Mouse (Mus musculus): ENCODE data around the gene Slit3.

The Slit3 gene

DNA sequence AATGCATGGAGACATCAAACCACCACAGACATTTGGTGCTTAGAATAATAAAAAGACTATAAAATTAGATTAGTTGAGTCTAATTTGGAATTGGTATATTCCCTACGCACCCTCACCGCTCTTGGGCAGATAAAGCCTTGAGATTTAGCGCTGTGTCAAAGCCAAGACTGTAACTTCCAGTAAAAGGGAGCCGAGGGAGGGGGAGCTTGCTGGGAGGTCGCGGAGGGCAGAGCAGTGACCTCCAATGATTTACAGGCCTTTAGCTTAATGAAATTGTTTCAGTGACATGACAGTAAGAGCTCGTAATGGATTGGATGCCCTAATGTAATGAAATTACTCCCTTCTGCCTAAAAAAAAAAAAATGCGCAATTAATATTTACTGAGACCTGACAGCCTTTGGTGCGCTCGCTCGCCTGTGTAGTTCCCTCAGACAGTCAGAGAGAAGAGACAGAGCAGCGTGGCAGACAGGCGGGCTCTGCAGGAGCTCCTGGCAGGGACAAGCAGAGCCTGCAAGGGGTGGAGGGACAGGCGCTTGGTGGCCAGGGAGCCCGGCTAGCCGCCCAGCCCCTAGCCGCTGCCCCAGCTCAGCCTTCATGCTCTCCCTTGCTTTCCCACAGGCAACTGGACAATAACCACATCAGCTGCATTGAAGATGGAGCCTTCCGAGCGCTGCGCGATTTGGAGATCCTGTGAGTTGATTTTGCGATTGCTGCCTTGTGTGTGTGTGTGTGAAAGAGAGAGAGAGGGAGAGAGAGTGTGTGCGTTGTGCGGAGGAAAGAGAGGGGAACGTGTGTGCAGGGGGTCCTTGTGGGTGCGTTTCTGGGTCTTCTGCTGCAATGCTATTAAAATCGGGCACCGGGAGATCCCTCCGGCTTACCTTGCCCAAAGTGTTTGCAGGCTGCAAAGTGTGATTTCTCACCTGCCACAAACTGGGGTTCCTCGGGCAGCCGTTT is 423.4 kb downstream of the Slit3 start:
- no peak for DNase-seq

DNA sequence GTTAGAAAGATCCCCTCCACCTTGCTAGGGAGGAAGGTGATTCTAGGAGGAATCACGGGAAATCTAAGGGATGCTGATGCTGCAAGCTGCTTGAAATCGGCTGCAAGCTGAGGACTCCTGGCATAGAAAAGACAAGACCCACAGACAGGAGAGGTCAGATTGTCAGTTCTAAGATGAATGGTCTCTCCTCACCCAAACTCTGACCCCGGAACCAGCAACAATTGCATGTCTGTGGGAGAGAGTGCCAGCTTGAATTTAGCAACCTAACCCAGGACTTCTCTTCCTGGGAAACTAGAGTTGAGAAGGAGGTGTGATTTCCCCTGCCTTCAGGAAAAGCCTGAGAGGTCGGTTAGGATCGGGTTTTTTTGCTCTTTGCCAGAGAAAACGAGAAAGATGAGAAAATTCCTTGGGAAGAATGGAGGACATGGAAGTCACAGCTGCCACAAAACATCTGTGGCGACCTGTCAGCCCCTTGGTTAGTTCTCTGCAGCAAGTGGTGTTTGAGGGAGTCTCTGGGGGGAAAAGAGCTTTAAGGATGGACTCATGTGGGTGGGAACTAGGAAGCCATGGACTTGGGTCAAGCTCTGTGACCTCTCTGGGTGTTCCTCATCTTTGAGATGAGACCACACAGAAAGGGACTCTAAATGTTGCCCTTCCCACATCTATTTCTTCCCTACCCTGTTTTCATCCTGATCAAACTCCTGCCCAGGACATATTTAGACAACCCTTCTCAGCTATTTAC is 425.2 kb downstream of the Slit3 start:
- DNase-seq, result peak; percentile 33

DNA sequence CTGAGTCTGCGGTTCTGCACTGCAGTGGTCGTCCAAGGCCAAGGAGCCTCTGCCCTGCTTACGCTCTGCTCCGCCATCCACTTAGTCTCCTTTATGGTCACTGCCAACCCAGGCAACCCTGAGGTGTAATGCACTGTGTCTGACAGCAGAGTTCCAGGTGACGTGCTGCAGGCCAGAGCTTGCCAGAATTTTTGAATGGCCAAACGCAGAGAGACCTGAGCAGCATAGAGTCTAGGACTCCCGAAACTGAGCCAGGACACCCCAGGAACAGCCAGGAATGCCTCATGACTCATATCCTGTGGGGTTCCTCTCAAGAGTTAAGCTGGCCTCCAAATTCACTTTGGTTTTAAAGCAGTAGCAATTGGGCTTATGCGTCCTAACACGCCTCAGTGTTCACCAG is 429.0 kb downstream of the Slit3 start:
- DNase-seq, result peak; percentile 82

DNA sequence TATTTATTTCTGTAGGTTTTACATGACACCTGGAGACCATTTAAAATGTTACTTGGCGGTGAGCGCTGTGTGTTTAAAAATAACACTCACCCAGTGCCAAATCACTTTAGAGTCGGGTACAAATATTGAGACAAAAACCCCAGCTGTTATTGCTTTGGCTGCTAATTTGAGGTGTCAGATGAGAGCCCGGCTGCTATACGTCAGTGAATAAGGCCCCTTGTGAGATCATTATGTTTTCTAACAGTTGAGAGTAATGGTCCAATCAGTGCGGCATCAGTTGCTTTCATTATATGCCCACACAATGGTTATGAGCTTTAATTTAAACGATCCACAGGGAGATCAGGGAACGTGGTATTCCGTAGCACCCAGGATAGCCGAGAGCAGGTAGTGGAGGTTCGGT is 435.2 kb downstream of the Slit3 start:
- peak; percentile 67 for DNase-seq

DNA sequence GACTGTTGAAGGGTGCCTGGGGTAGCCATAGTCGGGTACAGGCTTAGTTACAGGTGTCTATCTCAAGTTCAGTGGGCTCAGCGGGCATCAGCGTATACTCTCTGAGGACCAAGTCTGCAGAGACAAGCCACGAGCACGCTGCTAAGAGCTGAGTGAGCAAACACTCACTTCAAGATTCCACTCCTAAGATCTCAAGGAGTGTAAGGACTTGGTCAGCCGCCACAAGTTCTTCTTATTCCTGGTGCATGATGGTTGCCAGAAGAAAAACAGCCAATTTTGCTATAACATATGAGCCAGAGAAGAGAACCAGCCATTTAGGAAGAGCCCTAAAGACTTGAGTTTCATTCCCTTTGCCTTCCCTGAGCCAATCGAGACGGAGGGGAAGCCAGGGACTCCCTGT is 436.5 kb downstream of the Slit3 start:
- peak; percentile 73 for DNase-seq

DNA sequence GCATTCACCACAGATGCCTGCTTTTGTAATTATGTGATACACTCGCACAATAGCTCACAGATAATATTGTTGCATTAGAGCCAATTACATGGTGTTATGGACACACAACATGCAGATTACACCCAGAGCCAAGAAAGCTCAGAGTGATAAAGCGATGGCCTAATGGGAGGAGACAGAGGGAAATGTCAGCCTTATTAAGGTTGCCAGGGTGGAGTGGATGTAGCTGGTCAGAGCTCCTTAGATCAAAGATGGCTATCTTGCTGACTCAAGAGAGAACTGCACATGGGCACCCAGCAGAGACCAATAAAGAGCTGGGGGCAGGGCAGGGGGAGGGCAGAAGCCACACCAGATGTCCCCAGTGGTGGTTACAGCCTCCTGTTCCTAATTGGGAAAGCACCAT is 437.3 kb downstream of the Slit3 start:
- peak; percentile 72 for DNase-seq

DNA sequence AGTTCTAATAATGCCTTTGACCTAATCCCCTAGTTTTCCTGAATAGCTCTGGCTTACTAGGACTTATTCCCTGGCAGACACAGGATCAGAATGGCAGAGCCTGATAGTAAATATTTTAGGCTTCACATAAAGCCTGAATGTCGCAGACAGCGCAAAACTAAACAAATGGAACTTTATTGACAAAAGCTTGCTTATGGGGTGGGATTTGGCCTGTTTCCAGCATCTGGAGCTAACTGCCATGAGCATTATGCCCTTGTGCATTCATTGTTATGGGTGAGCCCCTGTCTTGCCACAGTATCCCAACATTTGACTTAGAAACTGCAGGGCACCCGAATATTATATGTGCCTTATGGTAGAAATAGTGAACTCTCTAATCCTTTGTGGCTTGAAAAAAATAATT is 438.4 kb downstream of the Slit3 start:
- no peak for DNase-seq

DNA sequence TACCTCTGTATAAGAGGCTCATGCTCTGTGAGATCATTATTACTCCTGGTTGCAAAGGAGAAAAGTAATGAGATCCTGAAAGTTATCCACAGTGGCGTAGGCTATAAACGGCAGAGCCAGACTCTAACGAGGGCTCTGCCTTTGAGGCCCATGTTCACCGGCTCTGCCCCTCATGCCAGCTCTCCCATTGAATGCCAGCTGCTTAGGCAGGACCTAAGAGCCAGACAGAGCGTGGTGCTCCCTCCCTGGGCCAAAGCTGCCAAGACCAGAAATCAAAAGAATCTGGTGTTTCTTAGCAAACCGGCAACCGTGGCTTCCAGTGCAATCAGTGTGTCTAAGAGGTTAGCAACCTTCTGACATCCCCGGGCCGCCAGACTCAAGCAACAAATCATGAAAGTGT is 440.7 kb downstream of the Slit3 start:
- DNase-seq, result peak; percentile 82

DNA sequence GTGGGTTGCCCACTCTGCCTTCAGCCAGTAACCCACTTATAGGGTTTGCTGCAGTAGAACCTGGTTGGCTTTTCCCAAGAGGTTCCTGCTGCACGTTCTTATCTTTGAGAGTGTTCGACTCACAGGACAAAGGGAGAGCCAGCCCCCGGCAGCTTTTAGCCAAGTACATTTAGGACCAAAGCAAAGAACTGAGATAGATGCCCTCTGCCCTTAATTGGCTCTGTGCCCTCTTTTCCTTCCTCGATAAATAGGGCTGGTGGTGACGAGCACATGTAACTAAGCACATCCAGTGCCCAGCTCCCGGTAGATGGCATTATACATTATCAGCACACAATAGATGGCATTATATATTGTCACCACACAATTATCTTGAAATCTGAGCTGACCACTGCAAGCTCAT is 444.3 kb downstream of the Slit3 start:
- DNase-seq, result peak; percentile 93

DNA sequence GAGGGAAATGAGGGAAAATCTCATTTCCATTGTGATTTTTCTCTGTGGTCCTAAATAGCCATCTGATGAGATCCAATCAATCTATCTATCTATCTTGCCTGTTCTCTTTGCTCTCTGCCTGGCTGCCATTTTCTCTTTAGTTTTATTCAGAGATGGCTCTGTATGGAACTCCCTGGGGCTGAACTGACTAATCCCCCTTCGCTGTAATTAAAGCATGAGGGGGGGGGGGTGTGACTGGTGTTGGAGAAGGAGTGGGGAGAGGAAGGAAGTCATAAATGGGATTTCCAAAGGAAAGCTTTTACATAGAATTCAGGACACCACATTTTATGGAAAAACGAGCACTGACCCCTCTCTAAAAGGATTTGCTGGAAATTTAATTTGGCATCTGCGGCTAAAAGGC is 445.7 kb downstream of the Slit3 start:
- no peak for DNase-seq

DNA sequence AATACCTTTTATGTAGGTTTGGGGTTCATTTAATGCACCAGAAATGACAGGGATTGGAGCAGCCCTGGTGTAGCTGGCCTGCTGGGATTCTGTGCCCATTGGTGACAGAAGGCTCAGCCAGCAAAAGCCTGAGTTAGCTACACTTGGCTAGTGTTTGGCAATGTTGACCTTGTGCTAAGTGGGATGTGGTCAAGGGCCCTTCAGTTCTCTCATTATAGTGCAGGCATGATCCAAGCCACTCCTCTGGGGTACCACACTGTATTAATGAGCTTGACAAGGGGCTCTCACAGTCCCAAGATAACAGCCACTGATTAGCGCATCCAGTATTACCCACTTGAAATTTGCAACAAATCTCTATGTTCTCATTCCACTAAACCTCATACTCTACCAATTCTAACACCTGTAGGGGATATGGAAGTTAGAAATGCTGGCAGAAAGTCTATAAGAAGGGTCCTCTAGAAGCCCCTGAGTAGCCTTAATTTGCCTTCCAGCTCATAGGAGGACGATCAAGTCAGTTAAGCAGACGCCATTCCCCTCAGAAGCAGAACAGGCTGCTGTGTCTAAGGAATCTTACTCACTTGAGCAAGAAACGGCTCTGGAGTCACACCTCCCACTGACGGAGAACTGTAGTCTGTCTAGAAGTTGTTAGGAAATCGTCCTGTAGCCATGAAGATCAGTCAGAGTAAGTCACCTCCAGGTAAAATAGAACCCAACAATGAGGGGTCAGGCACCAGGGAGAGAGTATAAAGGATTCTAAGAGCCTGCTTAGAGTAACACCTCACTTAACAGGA is 448.3 kb downstream of the Slit3 start:
- no peak for DNase-seq

DNA sequence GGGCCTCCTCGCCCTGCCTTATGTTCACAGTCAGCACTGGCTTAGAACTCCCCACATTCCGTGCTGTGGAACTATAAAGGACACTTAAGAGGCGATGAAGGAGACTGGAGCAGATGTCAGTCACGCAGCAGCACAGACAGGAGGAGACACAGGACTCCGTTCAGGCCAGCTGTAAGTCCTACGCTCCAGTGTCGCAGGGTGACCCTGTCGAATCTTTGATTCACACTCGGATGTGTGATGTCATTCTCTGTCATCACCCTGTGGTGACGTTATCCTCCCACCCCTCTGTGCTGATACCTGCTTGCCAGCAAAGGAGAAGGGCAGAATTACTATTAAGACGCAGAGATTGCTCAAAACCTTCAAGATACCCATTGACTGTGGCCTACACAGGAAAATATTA is 448.9 kb downstream of the Slit3 start:
- peak; percentile 60 for DNase-seq

DNA sequence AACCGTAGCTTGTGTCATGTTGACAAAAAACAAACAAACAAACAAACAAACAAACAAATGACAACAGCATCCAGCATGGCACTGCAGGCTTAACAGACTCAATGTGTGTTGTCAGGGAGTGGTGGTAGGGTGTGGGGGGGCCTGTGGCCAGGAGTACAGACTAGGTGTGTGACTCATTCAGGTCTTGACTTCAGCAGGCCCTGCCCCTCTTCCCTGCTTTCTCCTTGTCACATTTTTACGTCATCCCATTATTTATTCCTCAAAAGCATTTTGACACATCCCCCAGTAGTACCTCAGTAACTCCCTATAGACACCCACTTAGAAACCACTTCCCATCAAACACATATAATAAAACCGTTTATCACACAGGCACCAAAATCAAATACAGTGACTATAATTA is 450.9 kb downstream of the Slit3 start:
- DNase-seq, result no peak

DNA sequence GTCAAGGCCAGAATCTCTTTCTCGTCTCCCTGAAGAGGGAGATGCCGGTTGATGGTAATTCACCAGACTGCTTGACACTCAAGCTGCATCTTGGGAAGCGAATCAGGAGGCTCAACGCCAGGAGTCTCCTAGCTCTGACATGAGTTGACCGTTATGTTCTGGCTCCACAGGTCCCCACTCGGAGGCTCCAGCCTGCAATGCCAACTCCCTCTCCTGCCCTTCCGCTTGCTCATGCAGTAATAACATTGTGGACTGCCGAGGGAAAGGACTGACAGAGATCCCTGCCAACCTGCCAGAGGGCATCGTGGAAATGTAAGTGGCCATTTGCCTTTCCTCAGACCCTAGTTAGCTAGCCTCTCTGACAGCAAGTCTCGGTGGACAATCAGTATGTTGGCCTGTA is 457.8 kb downstream of the Slit3 start:
- no peak for DNase-seq

DNA sequence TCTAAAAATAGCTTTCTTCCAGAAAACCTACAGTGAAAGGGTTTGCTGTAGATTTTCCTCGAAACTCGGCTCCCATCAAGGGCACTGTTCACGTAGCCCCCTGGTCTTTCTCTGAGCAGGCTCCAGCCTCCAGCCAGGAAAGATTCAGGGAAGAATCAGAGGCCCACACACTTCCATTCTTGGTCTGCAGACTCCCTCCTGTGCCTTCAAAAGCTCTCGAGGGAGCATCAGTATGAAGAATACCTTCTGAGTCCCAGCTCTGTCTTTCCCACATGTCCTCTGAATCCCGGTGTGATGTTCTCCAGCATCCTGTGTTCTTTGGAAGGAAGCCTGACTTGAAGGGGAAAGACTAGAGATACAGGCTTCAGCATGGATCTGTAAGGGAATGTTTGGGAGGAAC is 461.6 kb downstream of the Slit3 start:
- DNase-seq, result no peak

DNA sequence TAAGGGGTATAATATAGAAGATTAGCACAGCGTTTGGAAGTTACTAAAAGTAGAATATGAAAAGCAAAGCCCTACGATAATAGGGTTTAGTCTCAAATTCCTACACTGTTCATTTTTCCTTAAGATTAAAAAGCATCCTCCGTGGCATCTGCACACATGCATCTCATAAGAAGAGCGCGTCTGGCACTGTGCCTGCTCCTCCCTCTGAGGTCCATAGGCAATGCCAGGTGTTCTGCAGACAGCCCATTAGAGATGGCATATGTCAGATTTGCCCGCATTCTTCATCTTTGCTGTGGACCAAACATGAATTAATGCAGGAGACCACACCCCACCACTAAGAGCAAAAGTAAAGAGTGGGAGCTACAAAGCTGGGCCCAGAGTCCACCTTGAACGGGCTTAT is 462.6 kb downstream of the Slit3 start:
- DNase-seq, result no peak

DNA sequence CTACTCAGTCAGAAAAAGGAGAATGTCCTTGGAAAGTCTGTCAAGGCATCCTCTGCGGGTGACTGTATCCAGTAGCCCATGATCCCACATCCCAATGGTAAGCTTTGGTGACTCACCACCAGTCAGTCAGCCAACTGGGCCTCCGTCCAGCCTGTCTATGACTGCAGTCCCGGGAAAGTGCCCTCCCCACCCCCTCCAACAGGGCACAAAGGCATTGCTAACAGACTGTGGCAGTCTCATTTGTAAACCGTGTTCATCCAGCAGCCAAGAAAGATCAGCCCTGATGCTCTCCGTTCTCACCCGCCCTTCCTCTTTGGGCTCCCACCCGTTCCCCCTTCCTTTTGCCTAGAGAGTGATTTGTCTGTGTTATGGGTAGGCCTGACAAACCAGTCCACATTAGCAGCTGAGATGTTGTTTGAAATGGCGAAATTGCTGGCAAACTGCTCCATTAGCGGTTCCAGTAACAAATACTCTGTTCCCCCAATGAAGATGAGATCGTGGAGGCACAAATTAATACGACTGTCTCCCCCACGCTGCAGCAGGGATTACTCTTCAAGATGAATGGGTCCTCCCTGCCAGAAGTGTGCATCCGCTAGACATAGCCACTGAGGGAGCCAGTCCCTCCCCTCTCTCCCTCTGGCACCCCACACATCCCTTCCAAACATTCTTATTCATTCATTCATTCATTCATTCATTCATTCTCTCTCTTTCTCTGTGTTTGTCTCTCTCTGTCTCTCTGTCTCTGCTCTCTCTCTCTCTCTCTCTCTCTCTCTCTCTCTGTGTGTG is 466.3 kb downstream of the Slit3 start:
- DNase-seq, result peak; percentile 98

DNA sequence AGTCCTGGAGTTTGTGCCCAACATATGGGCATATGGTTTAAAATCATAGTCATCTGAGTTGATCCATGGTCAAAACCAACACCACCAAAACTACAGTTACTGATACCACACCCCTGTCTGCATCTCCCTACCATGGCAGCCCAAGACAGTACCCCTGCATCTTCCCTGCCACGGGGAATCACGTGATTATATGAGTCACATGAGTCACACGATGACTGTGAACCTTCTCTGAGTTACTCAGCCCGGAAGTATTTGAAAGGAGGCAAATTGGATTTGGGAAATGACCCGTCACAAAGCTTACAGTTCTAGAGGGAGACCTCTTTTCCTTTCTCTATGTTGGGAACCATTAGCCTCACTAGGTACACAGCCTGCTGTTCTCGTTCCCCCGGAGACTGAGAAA is 468.9 kb downstream of the Slit3 start:
- no peak for DNase-seq

DNA sequence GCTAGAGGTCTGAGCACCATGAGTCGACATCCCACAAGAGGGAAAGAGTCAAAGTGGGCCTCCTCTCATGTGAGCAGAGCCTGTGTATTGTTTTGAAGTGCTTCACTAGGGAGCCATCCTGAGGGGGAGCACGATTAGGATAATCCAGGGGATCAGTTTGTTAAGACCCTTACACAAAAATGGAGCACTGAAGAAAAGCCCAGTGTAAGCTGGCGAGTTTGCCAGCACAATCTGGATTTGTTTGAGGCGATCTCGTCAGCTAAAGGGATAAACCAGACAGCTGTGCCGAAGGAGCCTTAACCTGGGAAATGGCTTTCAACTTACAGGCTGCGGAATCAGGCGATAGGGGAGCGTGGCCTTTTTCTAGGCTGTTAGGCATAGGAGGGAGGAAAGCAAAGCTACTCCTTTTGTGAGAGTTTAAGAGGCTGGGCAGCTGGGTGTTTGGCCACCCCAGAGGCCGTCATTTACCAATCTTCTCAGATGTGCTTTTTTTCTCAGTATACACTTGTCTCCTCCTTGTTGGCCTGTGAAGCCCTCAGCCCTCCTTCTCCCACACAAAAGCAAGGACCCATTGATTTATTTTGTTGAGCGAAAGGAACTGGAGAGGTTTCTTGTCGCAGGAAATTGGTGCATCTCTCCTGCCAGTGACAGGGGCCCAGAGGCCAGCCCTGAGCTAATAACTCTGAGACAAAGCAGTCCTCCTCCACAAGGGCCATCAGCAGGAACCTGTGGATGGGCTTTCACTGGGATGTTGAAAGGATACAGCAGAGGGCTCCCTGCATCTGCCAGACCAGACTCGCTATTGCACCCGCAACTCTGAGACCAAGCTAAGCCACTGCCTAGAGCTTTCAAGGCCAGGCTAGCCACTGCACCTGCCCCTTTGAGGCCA is 472.4 kb downstream of the Slit3 start:
- no peak for DNase-seq

DNA sequence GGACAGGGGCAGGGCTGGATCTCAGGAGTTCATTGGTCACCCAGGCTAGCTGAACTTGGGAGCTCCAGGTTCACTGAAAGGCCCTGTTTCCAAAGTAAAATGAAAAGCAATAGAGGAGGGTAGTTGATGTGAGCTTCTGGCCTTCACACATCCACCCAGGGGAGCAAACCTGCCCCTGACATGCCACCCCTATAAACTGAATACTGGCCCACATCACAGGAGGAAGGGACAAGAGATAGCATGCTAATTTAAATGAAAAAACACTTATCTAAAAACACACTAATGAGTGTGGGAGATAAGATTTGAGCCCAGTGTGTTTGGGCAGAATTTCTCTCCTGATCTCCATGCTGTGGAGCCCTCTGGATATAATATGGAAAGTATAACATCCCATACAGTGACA is 475.0 kb downstream of the Slit3 start:
- no peak for DNase-seq

DNA sequence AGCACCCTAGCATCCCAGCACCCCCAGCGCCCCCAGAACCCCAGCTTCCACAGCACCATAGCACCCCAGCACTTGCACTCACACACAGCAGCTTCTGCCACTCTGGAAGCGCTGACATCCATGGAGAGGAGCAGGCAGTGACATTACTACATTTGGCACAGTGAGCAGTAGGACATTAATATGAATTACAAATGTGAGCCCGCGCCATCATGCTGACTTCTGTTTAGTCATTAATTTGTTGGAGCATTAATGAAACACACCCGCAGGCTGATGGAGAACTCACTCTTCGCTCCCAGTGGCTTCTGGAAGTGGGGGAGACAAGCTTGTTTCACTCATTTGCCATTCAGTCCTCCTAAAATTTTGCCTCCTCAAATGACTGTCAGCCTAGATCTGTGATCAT is 476.9 kb downstream of the Slit3 start:
- DNase-seq, result no peak

DNA sequence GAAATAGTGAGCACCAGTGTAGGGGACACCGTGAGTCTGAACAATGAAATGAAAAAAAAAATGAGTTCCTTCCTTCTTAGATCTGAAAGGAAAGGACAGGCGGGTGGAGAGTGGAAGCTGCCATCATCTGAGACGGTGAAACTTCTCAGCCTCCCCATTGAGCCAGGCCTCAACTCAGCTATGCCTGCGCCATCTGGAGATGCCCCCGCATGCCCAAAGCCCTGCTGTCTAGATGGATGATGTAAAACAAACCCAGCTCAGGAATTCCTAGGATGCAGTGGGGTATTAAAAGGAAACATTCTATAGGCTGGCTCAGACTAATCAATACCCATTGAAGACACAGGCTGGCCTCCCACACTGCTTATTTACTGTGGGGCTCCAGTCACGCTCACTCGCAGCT is 477.7 kb downstream of the Slit3 start:
- no peak for DNase-seq
